Mouse (Mus musculus) natural killer cell, adult 2 months (primary cell): Measurements from ENCODE around the gene Fam71d.

Experiments
- DNase-seq, 2 experiments: peaks; one replicate each; pipeline ENCODE4 v3.0.0; 2022; ENCODE audit warnings: low spot score in 2 of 2

The Fam71d gene

DNA sequence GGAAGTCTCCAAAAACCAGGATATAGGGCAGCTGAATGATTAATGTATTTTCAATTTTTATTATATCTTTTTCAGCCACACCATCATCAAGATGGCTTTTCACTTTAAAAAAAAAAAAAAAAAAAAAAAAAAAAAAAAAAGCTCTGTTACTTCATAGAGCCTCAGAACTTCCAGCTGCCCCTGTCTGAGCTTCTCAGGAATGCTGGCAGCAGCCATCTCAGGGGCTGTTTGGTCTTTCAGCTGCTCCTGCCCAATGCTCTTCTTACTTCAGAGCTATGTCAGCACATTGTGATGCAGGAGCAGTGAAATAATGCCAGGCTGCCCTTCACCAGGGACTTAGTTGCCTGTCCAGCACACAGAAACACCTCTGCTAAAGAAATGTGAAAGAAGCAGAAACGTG, at the start of gene Fam71d:
TSS of gene Fam71d (plus strand) at position 211 of the 400 bp plus-strand sequence.
- no peak for DNase-seq

DNA sequence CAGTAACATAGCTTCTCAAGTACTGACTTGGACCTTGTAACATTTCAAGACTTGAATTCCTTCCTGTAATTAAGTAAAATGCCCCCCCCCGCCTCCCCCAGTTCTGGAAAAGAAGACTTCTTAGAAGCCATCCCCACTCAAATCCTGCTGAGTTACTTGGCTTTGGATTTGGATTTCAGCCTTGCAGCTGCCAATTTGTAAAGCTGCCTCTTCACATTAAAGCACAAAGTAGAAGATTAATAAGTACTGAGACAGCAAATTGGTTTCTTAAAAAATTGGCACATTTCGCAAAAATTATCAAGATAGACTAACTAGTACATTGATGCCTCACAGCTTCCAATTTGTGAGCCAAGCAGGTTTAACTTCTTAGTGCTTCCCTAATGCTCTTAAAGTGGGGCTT, 47.6 kb upstream of the Fam71d start:
- no peak for DNase-seq

DNA sequence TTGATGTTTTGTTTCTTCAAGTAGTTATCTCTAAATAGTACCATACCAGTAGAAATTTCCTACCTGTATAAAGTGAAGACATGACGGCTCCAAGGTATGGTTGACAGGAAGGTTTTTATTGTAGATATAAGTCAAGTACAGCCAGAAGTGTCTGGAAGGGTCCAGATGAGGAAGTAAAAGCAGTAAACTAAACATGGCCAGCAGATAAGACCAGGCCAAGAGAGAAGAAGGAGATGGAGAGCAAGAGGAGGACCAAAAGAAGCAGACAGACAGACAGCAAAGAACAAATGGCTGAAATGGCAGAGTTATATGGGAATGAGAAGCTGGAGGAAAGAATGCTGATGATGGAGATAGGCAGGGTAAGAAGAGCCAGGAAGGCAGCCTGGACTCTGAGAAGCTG, 46.1 kb upstream of the Fam71d start:
- DNase-seq, result no peak

GRCm38 (mm10) chr12:78659718-78660304, 31.5 kb upstream of the Fam71d start:
- DNase-seq, result no peak

DNA sequence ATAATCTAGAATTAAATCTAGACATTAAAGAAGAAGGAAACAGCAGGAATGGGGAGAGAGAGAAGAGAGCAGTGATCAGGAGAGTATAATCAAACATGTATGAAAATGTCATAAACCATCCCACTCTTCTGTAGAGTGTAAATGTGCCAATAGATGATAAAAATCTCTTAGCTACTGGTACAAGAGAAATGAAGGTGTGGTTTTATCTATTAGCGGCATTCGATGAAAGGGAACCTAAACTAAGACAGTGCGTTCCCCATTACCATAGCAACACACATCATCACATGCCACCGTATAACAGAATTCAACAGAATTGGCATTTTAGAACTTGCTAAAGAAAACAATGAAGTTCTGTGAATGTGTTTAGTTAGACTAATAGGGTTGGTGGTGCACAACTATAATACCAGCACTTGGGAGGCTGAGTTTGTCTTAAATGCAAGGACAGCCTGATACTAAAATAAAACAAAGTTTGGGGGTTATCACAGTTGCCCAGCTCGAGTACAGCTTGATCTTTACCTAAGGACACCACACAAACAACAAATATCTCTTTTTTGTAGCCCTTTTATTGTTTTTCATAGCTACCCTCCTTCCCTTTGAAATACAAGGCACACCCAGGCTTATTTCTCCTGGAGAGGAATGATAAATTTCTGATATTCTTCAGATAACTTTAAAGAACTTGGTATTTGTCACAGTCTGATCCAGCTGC, 13.1 kb upstream of the Fam71d start:
- DNase-seq, result no peak

GRCm38 (mm10) chr12:78678807-78679189, 12.5 kb upstream of the Fam71d start:
- DNase-seq, result no peak

DNA sequence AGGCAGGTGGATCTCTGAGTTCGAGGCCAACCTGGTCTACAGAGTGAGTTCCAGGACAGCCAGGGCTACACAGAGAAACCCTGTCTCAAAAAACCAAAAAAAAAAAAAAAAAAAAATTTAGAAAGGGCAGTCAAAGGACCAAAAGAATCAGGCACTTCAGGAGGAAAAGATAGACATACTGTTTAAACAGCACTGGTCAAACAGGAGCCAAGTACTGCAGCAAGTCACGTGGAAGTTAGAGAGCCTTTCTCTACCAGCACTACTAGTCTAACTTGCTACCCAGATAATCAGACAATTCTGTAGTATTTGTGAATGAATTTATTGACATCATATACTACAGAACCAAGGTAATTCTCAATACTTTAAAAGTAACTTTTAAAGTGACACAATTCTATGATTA, 10.3 kb upstream of the Fam71d start:
- DNase-seq, result no peak

DNA sequence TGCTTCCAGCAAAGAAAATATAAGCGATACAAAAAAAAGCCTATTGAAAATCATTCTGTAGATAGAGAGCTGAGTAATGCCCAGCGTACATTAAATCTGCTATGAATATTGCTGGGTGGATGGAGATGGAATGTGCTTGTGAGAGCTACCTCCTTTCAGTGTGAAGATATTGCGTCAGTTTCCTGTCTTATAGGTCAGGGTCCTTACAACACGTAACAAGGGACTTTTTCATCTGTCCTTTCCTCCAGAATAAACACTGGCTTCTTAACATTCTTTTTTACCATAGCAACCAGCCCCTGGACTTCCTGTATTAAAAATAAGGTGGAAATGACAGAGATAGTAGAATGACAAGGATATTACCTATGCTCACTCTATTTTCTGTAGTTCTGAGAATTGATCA, 9.1 kb upstream of the Fam71d start:
- DNase-seq, result no peak

- no peak for DNase-seq
Observed at GRCm38 (mm10) chr12:78685669-78686215, 5.6 kb upstream of the Fam71d start.

GRCm38 (mm10) chr12:78688876-78689275, 2.5 kb upstream of the Fam71d start:
- no peak for DNase-seq

- DNase-seq, result no peak
Observed at GRCm38 (mm10) chr12:78693281-78693680, 1.9 kb downstream of the Fam71d start.

GRCm38 (mm10) chr12:78717783-78718182, 26.4 kb downstream of the Fam71d start:
- peak; percentile 9 to 33 for DNase-seq

GRCm38 (mm10) chr12:78727723-78728122, 36.4 kb downstream of the Fam71d start:
- DNase-seq, result no peak

- no peak for DNase-seq
Observed at GRCm38 (mm10) chr12:78739633-78740032, 48.3 kb downstream of the Fam71d start.

DNA sequence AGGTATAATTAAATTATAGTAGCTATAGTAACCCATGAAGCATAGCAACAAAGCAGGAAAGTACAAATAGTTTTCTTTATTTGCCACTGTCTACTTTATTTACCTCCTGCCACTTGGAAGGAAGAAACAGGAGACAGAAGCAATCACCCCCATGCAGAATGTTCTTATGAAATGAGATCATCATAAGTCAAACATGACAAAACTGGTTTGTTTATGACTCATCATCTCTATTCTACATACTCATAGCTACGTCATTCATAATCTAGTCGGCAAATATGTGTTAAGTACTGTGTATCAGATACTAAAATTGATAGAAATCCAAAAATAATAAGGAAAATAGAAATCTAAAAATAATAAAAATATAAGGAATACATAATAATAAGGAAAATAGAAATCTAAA, 49.0 kb downstream of the Fam71d start:
- no peak for DNase-seq

GRCm38 (mm10) chr12:78746226-78746625, 54.9 kb downstream of the Fam71d start:
- DNase-seq, result no peak

DNA sequence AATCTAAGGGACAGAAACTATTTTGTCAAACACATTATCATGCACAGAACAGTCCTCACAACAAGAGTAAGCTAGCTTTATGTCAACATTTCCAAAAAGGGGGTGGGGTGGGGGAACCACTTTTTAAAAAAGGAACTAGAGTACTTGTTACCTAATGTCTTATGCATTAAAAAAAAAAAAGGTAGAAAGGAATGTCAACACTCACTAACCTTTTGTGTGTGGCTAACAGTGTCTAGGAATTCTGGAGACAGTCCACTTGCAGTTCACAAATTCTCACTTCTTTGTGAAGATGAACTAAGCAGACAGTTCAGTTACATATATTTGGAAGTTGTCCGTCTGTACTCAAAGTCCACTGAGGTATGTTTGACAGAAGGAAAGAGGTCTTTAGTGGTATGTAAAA, 56.1 kb downstream of the Fam71d start:
- DNase-seq, result no peak

DNA sequence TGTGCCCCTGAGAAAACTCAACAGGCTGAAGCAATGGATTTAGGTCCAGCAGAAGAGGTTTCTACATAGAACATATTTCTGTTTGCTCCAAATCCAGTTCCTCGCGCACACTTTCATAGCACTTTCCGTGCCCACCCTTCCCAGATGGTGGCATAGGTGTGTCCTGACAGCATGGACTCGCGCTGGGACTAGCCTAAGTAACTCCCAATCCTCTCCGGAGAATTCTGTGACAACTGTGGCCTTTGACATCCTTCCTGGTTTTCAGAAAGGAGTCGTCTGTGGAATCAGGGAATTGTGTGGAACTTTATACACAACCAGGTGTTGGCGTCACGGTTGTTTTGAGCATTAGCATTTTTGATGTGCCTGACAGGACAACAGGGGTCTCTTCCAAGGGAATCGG, 56.8 kb downstream of the Fam71d start:
- DNase-seq, result peak in 1 of 2 experiments; percentile 3

DNA sequence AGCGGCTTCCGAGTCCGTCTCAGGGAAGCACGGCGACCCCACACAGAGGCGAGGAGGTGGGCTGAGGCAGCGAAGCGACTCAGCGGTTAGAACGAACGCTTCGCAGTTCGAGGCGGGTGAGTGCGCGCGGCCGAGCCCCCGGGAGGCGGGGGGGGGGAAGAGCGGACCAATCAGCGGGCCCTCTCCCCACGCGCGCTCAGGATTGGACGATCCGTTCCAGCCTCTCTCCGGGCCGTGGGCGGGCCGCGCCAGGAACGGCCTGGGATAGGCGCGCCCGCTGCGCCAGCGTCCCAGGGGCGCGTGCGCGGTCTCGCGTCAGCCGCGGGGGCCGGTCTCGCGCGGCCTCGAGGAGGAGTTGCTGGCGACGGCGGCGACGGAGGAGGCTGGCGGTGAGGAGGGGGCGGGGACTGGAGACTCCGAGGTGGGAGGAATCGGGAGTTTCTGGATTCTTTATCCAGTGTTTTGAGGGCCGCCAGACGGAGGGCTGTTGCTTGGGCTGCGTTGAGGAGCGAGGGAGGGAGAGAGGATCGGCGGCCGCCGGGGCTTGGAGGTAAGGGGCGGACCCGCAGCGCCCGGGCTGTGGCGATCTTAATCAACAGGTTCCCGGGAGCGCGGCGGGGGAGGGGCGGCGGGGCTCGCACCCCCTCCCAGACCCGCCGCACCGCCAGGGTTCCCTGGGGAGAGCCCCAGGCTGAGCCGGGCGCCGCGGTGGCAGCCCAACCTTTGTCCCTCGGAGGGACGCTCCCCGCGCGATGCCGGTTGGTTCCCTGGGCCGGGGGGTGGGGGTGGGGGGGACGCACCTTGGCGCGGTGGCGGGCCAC, 57.4 kb downstream of the Fam71d start, which contains the start of gene Mpp5:
TSS of gene Mpp5 (plus strand) at position 351 of the 821 bp plus-strand sequence.
- DNase-seq, result peak; percentile 91 to 95

GRCm38 (mm10) chr12:78749378-78749801, 58.1 kb downstream of the Fam71d start:
- peak; percentile 20 to 21 for DNase-seq

- no peak for DNase-seq
Observed at GRCm38 (mm10) chr12:78761979-78762378, 70.6 kb downstream of the Fam71d start.

DNA sequence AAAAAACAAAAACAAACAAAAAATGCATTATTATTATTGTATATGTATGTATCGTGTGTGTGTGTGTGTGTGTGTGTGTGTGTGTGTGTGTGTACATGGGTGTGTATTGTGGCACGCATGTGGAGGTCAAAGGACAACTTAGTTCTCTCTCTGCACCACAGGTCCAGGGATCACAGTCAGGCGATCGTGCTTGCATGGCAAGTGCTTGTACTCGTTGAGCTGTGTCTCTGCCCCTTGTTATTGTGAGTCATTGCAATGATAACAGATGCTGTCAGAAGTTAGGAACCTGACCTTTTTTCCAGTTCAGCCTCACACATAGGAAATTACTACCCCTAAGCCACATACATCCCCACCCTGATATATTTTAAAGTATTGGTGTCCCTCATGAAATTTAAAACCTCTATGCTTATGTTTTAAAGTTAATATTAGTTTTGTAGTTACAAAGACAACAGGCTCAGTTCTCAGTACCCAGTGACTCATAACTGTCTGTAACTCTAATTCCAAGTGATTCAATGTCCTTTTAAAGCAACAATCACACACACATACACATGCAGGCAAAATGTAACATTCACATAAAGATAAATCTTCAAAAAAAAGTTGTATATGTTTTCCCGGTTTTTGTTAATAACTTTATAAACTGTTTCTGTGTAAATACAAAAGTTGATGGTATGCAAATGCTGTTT, 77.8 kb downstream of the Fam71d start:
- DNase-seq, result no peak
